Mouse (Mus musculus): ENCODE results near the gene Tmem237.

Gene Tmem237

DNA sequence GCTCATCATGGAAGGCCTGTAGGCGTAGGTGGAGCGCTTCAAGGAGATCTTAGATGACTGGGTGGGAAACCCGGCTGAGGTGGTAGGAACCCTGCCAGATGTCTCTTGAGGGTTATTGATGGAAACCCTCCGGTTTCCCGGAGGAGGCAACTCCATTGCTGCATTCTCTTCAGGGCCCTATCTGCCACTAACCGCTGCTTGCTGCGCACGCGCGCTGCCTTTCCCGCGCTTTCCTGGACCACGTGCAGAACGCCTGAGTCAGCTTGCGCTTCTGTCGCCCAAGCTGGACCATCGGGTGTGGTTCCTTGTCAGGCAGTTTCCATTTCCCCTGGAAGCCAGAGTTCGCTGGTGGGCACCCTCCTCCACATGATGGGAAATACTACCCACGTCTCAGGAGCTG, 25.5 kb downstream of the Tmem237 start, which contains the start of gene C2cd6:
TSS of gene C2cd6 (minus strand) at position 196 of the 400 bp plus-strand sequence.
- no peak for DNase-seq

DNA sequence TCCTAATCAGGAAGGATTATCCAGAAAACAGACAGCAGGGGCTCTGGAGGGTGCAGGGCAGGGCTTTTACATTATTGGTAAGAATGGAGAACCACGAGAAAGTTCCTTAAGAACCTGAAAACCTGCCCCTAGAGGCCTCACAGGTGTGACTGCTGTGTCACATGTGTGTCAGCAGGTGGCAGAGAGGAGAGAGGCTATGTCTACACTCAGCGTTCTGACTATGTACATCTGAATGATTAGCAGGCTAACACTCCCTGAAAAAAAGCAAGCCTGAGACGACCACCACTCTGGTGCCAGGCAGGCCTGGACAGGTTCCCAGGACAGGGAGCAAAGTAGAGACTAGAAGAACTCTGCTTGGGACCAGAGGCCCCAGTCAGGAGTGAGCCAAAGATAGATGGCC, 49.3 kb downstream of the Tmem237 start:
- no peak for DNase-seq

DNA sequence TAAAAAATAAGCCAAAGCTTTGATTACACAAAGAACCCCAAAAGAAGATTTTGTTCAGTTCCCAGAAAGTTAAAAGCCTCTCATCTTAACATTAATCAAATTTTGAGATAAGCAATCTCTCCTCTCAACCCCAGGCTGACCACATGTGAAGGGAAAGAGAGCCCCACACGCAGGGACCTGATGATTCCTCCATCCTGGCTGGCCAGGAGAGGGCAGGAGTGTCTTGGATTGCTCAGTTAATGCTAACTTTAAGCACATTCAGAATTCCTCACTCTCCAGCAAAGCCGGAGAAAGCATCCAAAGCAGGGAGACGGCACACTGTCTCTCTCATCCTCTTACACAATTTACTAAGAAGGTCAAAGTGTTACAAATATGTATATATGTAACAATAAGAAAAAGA, 52.2 kb downstream of the Tmem237 start:
- no peak for DNase-seq

DNA sequence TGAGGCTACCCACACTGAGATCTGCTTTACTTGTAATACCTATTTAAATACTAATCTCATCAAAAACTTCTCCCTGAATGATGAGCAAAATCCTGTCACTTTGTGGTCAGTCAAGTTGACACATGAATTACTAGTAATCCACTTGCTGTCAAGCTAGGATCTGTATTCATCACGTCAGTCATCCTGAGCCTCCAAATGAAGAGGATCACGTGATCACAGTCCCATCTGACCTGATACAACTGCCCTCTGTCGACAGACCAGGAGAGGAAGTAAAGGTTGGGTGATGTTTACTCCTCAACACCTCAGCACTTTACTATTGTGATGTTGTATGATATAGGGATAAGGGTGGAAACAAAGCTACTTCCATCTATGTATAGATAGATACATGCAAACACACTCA, 56.5 kb downstream of the Tmem237 start:
- DNase-seq, result no peak

DNA sequence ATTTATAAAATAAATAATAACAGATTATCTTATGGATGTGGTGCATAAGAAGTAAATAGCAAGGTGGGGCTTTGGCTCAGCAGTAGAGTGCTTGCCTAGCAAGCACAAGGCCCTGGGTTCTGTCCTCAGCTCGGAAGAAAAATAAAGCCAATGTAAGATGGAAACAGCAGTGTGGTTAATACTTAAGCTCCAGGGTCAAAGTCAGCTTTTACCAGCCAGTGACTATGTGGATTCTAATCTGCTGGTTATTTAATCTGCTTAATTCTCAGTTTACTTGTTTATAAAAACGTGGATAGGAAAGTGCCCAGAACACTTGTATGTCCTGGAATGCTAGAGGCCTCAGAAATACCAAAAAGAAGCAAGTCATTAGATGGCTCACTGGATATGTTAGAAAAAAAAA, 63.3 kb downstream of the Tmem237 start:
- DNase-seq, result no peak

DNA sequence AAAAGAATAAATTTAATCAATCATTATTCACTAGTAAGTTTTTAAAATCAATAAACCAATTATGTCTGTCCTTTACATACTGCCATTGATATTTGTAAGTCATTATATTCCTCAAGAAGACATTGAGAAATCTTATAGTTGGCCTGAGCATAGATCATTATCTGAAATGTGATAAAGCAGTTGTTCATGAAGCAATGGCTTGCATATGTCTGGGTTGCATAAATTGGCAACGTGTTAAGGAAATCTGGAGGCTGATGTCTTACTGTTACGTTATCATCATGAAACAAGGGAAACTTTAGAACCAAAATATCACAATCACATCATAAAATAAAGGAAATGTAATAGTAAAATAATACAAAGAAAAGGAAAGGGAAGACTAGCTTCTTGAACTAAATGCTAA, 68.9 kb downstream of the Tmem237 start:
- no peak for DNase-seq

Data from cerebellum, adult 11-12 months (tissue).